Mouse (Mus musculus) cerebellum, adult 2 months (tissue): Measurements from ENCODE around the gene Fthl17d.
A peak's percentile ranks its signal among the peaks of the same experiment; 100 is the strongest.
"Not testable (repeated sequence)": the region's sequence is repeated elsewhere in the genome, so short reads cannot be mapped to it uniquely, and the experiment has no call there.

Experiments used
- CTCF ChIP-seq: fragments of 200-500 bp; IDR thresholded peaks from 2 replicates; pipeline ENCODE4 v1.5.1; 2011; ENCODE audit warnings: low read depth, mild to moderate bottlenecking, control low read depth, low read length, moderate library complexity, borderline replicate concordance; ENCODE audit not compliant: insufficient read depth
- POLR2A ChIP-seq: fragments of 200-500 bp; IDR thresholded peaks from 2 replicates; pipeline ENCODE4 v1.6.1; 2011; ENCODE audit warnings: low read length, control low read depth, borderline replicate concordance; ENCODE audit not compliant: insufficient read depth

- TF ChIP-seq CTCF, result peak; percentile 59; the same call in 1 of the 2 replicates
- TF ChIP-seq POLR2A, result not testable (repeated sequence)
Measured at GRCm38 (mm10) chrX:8948130-8948805, 38.3 kb downstream of the Fthl17d start.
